Mouse (Mus musculus) embryonic fibroblast, embryonic 13.5 days (primary cell): Measurements from ENCODE around the gene Mapk8ip1. TPM values are rescaled to one million over a fixed set of nuclear protein-coding genes. Genes with fewer than 3 reads are reported as not detected.
A peak's percentile ranks its signal among the peaks of the same experiment; 100 is the strongest.

Source experiments
- H3K27ac ChIP-seq: 2 replicates; pipeline ENCODE4 v1.5.1; 2012; ENCODE audit warnings: low read length, control low read depth, inconsistent platforms; ENCODE audit not compliant: insufficient read depth
- H3K4me1 ChIP-seq: 2 replicates; pipeline ENCODE4 v1.6.1; 2011; ENCODE audit warnings: low read length; ENCODE audit not compliant: control insufficient read depth, insufficient read depth
- H3K4me3 ChIP-seq: 2 replicates; pipeline ENCODE4 v1.5.1; 2011; ENCODE audit warnings: mild to moderate bottlenecking, control low read depth, low read length; ENCODE audit not compliant: insufficient read depth
- CTCF ChIP-seq: IDR thresholded peaks from 2 replicates; pipeline ENCODE4 v1.5.1; 2011; ENCODE audit warnings: mild to moderate bottlenecking, control low read depth, low read length, moderate library complexity, borderline replicate concordance; ENCODE audit not compliant: insufficient read depth
- POLR2A ChIP-seq: IDR thresholded peaks from 2 replicates; pipeline ENCODE4 v1.6.1; 2011; ENCODE audit warnings: low read depth, mild to moderate bottlenecking, control low read depth, low read length, moderate library complexity
- polyA plus RNA-seq: library from polyadenylated mRNA; stranded (reverse); fragments of >200 nt; gene quantifications from 2 replicates; pipeline ENCODE4 v1.2.4, GENCODE M21; 2011; ENCODE audit warnings: low read depth; ENCODE audit not compliant: missing spikeins, insufficient read length

Mapk8ip1 gene
- polyA plus RNA-seq, 1 experiment: 8.6 TPM

DNA sequence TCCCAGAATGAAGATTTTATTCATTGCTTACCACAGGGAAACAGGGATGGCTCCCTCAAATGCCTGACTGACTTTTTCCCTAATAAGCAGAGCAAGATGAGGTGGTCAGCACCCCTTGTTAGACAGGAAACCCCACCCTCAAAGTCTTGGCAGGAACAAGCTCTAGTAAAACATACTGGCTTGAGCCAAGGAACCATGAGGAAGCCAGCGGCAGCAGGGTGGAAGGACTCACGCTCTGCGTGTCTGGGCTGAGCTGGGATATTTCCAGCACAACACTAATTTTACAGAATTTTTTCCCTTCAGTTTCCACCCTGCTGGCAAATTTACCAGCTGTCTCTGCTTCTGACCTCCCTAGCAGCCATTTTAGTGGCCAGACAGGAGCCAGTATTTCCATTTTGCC lies 25.4 kb upstream of the Mapk8ip1 start:
- Histone ChIP-seq H3K4me3 (no peak overlapping the region), H3K27ac (peak overlapping the region; percentile 92), H3K4me1 (peaks cover 14% of the 10 kb centered on the region)
- TF ChIP-seq CTCF (no peak), POLR2A (no peak)

DNA sequence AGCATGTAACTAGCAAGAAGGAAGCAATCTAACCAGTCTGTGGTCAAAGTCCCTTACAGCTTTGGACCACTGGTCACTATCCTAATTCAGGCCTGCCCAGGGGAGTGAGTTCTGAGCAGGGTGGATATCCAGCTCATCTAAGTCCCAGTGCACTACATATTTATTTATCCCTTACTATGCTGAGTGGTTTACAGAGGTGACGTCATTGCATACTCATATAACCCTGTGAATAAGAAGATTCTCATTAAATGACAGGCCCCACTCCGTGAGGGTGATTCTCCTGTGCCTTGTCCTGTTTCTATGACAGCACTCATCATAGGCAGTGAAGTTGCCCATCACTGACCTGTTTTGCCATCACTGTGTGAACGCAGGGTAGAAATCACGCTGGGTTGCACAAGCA lies 24.3 kb upstream of the Mapk8ip1 start:
- TF ChIP-seq CTCF (no peak), POLR2A (no peak)
- H3K27ac ChIP-seq: peak overlapping the region; percentile 76; the same call in 1 of the 2 replicates
- H3K4me1 ChIP-seq: peaks cover 14% of the 10 kb centered on the region
- H3K4me3 ChIP-seq: no peak overlapping the region

GRCm38 (mm10) chr2:92424462-92425308 lies 23.6 kb upstream of the Mapk8ip1 start:
- TF ChIP-seq POLR2A (no peak), CTCF (no peak)
- Histone ChIP-seq H3K4me1 (peaks cover 12% of the 10 kb centered on the region), H3K27ac (peak overlapping the region; percentile 76), H3K4me3 (no peak overlapping the region)

- peaks cover 9% of the 10 kb centered on the region for H3K4me1 ChIP-seq
- no peak overlapping the region for H3K4me3 ChIP-seq
- H3K27ac ChIP-seq: peak overlapping the region; percentile 63; the same call in 1 of the 2 replicates
- TF ChIP-seq CTCF (no peak), POLR2A (no peak)
Observed at GRCm38 (mm10) chr2:92423702-92424461, 22.8 kb upstream of the Mapk8ip1 start.

DNA sequence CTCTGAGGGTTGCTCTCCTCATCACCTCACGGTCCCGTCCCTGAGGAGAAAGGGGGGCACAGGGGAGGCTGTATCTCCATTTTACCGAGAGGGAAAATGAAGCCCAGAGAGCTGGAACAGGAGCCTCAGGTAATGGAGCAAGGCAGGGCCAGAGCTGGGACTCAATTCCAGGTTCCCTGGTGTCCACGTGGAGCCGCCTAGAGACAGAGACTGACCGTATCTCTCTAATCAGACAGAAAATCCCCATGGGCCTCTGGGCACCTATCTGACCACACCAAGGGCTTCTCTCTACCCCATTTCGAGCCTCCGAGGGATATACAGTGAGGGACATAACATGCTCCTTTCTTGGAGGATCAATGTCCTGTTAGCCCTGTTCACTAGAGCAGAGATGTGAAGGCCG lies 22.1 kb upstream of the Mapk8ip1 start:
- TF ChIP-seq POLR2A (no peak), CTCF (no peak)
- Histone ChIP-seq H3K27ac (no peak overlapping the region), H3K4me1 (peaks cover 8% of the 10 kb centered on the region), H3K4me3 (no peak overlapping the region)

DNA sequence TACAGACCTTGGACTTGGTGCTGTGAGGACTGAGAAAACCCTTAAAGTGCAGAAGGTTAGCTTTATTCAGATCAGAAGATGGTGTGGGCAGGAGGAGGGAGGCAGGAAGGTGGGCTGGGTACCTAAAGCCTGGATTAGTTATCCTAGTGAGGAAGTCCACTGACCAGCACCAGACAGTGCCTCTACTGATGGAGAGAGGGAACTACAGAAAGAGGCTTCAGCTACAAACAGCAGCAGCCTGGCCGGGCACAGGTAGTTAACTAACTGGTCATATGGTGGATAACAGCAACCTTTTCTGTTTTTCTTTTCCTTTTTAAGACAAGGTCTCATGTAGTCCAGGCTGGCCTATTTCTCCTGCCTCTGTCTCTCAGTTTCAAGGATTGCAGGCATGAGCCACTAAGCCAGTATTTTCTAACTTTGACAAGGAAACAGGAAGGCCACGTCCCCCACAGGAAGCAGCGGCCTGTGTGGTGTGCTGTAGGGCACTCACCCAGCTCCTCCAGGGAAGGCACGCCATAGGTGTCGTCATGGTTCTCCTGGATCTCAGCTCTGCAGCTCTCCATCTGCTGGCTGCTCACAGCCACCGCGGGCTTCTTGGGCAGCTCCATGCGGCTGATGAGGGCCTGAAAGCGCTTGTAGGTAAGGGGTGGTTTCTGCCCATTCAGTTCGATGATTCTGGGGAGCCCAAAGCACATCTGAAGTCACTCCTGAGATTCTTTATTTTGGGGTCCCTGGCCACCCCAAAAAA lies 21.5 kb upstream of the Mapk8ip1 start:
- Histone ChIP-seq H3K4me1 (peaks cover 5% of the 10 kb centered on the region; the same call in 1 of the 2 replicates), H3K27ac (no peak overlapping the region), H3K4me3 (no peak overlapping the region)
- TF ChIP-seq POLR2A (no peak), CTCF (no peak)

GRCm38 (mm10) chr2:92421723-92422387 lies 20.8 kb upstream of the Mapk8ip1 start:
- no peak overlapping the region for H3K4me3 ChIP-seq
- H3K4me1 ChIP-seq: peaks cover 5% of the 10 kb centered on the region; the same call in 1 of the 2 replicates
- no peak overlapping the region for H3K27ac ChIP-seq
- TF ChIP-seq CTCF (no peak), POLR2A (no peak)

- H3K4me3 ChIP-seq: no peak overlapping the region
- no peaks in the 10 kb centered on the region for H3K4me1 ChIP-seq
- no peak overlapping the region for H3K27ac ChIP-seq
- TF ChIP-seq CTCF (no peak), POLR2A (no peak)
Observed at GRCm38 (mm10) chr2:92411705-92412104, 10.6 kb upstream of the Mapk8ip1 start.

GRCm38 (mm10) chr2:92408309-92409045 lies 7.4 kb upstream of the Mapk8ip1 start:
- Histone ChIP-seq H3K4me1 (no peaks in the 10 kb centered on the region), H3K4me3 (no peak overlapping the region), H3K27ac (no peak overlapping the region)
- no peak for TF ChIP-seq CTCF
- TF ChIP-seq POLR2A: no peak
